Mouse (Mus musculus): ENCODE data around the gene Abcd3. TPM values are rescaled to one million over a fixed set of nuclear protein-coding genes. Genes with fewer than 3 reads are reported as not detected.
A peak's percentile ranks its signal among the peaks of the same experiment; 100 is the strongest.

Abcd3 gene
- polyA plus RNA-seq (2014; fragmentation: Nextera tagmentation; extraction: Ambion mirVana): 84.8 and 94.9 TPM in 2 replicates

DNA sequence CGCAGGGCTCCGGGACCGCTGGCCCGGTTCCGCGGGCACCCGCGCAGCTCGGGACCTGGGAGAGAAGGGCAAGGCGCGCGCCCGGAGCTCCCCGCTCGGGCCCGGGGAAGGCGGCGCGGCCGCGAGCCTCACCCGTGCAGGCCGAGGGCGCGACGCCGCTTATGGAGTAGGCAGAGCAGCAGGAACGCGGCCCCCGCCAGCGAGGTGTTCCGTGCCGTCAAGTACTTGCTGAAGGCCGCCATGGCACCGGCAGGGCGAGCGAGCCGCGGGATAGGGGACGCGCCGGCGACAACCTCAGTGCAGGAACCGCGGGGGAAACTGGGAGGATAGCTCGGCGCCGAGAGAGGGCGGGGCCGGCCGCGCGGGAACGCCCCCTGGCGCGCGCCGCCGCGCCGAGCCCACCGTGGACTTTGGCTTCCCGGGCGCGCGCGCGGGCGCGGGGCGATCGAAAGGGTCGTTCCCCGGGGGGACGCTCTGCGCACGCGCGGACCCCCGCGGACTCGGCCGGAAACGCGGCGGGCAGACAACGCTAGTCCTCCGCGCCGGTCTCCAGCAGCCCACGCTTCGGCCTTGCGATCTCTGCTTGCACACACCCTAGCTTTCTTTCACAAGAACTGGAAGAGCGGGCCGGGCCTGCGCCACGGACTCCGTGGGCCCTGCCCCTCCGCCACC, at the start of gene Abcd3:
Gene Abcd3 (minus strand): TSS at position 426 of the 672 bp plus-strand sequence.
- peak within 1 kb of the TSS; percentile 74 for H3K4me2 ChIP-seq (replicated peaks)
- H3K4me3 ChIP-seq (replicated peaks; ENCODE audit: low read length): peak within 1 kb of the TSS; percentile 79
- no peaks in the 10 kb centered on the region for H3K36me3 ChIP-seq (replicated peaks; ENCODE audit: control insufficient read depth, insufficient read depth)
- no peaks in the 10 kb centered on the region for H3K27me3 ChIP-seq (ENCODE audit: control insufficient read depth, insufficient read depth, low read length)
- peak within 1 kb of the TSS; percentile 99 for H3K27ac ChIP-seq
- under 1% methylated on average over 79 of the region's 99 CpGs for WGBS
- H3K9ac ChIP-seq: peak within 1 kb of the TSS; percentile 91
- peak; percentile 97 for DNase-seq (ENCODE audit: low spot score)
- H3K9me3 ChIP-seq (ENCODE audit: control insufficient read depth, low read length): no peaks in the 10 kb centered on the region
- ATAC-seq (ENCODE audit: low FRiP score): peak; percentile 91
- H3K4me1 ChIP-seq (replicated peaks; ENCODE audit: control insufficient read depth, insufficient read depth, low read length): peaks cover 23% of the 10 kb centered on the region

DNA sequence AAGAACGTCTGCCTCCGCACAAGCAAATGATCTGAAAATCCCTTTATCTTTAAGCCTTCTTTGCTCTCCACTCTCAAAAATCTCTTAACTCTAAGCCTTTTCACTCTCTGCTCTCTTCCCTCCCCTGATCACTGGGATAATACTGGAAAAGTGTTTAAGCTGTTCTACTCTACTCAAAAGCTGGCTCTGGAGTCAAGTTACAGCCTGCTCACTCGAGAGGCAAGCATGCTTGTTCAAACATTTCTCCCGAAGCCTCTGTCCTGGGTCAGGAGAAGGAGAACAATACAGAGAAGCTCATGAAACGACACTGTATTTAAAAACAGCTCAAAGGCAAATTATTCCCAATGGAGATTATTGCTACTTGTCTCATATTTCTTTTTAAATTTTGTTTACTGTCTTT, 44.0 kb upstream of the Abcd3 start:
- no peaks in the 10 kb centered on the region for H3K36me3 ChIP-seq (replicated peaks; ENCODE audit: control insufficient read depth, insufficient read depth)
- no peaks in the 10 kb centered on the region for H3K27me3 ChIP-seq (ENCODE audit: control insufficient read depth, insufficient read depth, low read length)
- 39% methylated on average over 5 of the region's 5 CpGs for WGBS
- H3K9ac ChIP-seq: no peak overlapping the region
- H3K9me3 ChIP-seq (ENCODE audit: control insufficient read depth, low read length): no peaks in the 10 kb centered on the region
- ATAC-seq (ENCODE audit: low FRiP score): no peak
- no peak for DNase-seq (ENCODE audit: low spot score)
- no peak overlapping the region for H3K27ac ChIP-seq
- H3K4me1 ChIP-seq (replicated peaks; ENCODE audit: control insufficient read depth, insufficient read depth, low read length): no peaks in the 10 kb centered on the region
- no peak overlapping the region for H3K4me2 ChIP-seq (replicated peaks)
- no peak overlapping the region for H3K4me3 ChIP-seq (replicated peaks; ENCODE audit: low read length)

DNA sequence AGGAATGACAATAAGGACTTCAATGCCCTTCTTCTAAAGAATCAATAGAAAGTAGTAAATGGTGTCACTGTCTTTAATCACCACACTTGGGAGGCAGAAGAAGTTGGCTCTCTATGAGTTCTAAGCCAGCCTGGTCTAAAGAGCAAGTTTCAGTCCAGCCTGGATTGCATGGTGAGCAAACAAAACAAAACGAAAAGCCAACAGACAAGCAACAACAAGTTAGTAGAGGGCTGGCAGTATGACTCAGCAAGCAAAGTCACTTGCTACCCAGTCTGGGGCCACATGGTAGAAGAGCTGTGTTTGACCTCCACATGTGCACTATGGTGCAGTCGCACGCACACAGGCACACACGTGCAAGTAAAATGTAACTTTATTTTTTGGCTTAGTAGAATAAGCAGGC, 41.0 kb upstream of the Abcd3 start:
- Histone ChIP-seq H3K4me1 (replicated peaks; ENCODE audit: control insufficient read depth, insufficient read depth, low read length) (no peaks in the 10 kb centered on the region), H3K4me2 (replicated peaks) (no peak overlapping the region), H3K9me3 (ENCODE audit: control insufficient read depth, low read length) (no peaks in the 10 kb centered on the region), H3K4me3 (replicated peaks; ENCODE audit: low read length) (no peak overlapping the region), H3K27me3 (ENCODE audit: control insufficient read depth, insufficient read depth, low read length) (no peaks in the 10 kb centered on the region), H3K9ac (no peak overlapping the region), H3K36me3 (replicated peaks; ENCODE audit: control insufficient read depth, insufficient read depth) (no peaks in the 10 kb centered on the region), H3K27ac (no peak overlapping the region)
- ATAC-seq (ENCODE audit: low FRiP score) (no peak), DNase-seq (ENCODE audit: low spot score) (no peak)
- WGBS: 97% methylated on average over 4 of the region's 4 CpGs

DNA sequence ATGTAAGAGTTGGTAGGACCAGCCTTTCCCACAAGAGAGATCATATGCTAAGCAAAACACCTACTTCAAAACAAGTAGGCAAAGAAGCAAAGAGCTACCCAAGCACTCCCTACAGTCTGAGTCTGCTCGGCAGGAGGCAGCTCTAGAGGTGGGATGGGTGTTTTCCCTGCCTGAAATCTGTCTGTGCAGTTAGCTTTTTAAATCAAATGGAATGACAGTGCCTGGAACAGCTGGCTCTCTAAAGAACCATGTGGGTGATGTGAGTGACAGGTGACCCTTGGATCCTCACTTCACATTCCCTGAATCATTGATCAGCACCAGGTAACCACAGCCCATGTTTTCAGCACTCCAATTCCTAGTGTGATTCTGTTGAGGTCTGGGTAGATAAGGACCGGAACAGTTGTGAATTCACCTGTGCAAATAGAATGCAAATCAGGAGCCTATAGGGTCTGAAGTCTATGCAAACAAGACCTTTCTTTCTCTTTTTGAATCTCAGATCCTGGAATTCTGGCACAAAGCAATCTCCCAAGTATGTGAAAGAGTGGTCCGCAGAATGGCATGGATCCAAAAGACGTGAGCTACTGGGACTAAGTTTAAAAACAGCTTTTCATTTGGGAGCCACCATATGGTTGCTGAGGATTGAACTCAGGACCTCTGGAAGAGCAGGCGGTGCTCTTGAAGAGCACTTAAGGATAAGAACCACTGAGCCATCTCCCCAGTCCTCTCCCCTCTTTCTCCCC, 38.8 kb upstream of the Abcd3 start:
- Histone ChIP-seq H3K4me3 (replicated peaks; ENCODE audit: low read length) (no peak overlapping the region), H3K4me2 (replicated peaks) (no peak overlapping the region), H3K4me1 (replicated peaks; ENCODE audit: control insufficient read depth, insufficient read depth, low read length) (no peaks in the 10 kb centered on the region), H3K27ac (no peak overlapping the region), H3K27me3 (ENCODE audit: control insufficient read depth, insufficient read depth, low read length) (no peaks in the 10 kb centered on the region), H3K36me3 (replicated peaks; ENCODE audit: control insufficient read depth, insufficient read depth) (no peaks in the 10 kb centered on the region), H3K9ac (no peak overlapping the region), H3K9me3 (ENCODE audit: control insufficient read depth, low read length) (no peaks in the 10 kb centered on the region)
- WGBS: 73% methylated on average over 5 of the region's 5 CpGs
- DNase-seq (ENCODE audit: low spot score): no peak
- ATAC-seq (ENCODE audit: low FRiP score): no peak

DNA sequence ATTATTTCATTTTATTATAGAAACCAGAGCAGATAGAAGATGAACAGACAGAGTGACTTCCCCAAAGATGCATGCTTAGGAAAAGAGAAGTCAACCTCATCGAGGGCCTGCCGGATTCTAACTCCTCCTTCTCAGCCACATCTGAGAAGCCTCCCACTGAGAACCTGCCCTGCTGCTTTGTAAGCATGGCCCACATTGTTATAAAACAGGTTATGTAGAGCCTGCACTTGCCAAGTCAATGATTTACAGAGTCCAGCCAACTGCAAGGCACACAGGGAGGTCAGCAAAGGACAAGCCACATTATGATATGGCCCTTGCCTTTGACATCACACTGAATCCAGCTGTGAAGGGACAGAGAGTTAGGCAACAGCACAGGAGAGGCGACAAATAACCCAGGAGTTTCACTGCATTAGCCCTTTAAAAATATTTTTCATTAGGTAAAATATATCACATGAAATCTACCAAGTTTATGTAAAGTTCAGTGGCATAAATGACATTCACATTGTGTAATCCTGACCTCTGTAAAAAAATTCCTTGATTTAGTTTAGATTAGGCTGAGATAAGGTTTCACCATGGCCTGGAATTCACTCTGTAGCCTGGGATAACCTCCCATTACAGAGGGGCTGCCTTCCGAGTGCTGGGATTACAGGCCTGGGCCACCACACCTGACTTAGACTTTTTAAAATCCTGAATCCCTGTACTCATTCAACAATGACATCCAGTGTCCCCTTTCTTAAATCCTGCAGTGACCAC, 37.1 kb upstream of the Abcd3 start:
- H3K9ac ChIP-seq: no peak overlapping the region
- ATAC-seq (ENCODE audit: low FRiP score) (no peak), DNase-seq (ENCODE audit: low spot score) (no peak)
- H3K36me3 ChIP-seq (replicated peaks; ENCODE audit: control insufficient read depth, insufficient read depth): no peaks in the 10 kb centered on the region
- no peaks in the 10 kb centered on the region for H3K27me3 ChIP-seq (ENCODE audit: control insufficient read depth, insufficient read depth, low read length)
- H3K4me3 ChIP-seq (replicated peaks; ENCODE audit: low read length): no peak overlapping the region
- no peak overlapping the region for H3K4me2 ChIP-seq (replicated peaks)
- H3K4me1 ChIP-seq (replicated peaks; ENCODE audit: control insufficient read depth, insufficient read depth, low read length): no peaks in the 10 kb centered on the region
- no peaks in the 10 kb centered on the region for H3K9me3 ChIP-seq (ENCODE audit: control insufficient read depth, low read length)
- 33% methylated on average over 4 of the region's 4 CpGs for WGBS
- no peak overlapping the region for H3K27ac ChIP-seq

DNA sequence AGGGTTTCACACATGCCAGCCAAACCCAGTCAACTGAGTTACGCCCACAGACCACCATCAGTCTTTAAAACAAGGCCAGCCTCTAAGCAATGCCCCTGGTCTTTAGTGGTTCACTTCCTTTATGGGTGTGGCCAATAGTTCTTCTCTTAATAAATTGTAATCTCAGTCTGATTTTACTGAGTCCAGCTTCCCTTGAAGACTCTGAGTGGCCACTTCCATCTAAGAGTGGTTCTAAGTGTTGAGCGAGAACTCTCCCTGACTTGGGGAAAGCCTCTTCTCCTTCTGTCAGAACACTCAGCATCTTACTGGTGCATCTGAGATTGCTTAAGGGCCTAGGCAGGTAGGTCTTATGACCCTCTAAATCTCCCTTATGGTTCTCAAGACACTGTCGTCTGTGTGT, 35.9 kb upstream of the Abcd3 start:
- Histone ChIP-seq H3K9ac (no peak overlapping the region), H3K4me1 (replicated peaks; ENCODE audit: control insufficient read depth, insufficient read depth, low read length) (no peaks in the 10 kb centered on the region), H3K4me2 (replicated peaks) (no peak overlapping the region), H3K27ac (no peak overlapping the region), H3K36me3 (replicated peaks; ENCODE audit: control insufficient read depth, insufficient read depth) (no peaks in the 10 kb centered on the region), H3K4me3 (replicated peaks; ENCODE audit: low read length) (no peak overlapping the region), H3K9me3 (ENCODE audit: control insufficient read depth, low read length) (no peaks in the 10 kb centered on the region), H3K27me3 (ENCODE audit: control insufficient read depth, insufficient read depth, low read length) (no peaks in the 10 kb centered on the region)
- 89% methylated on average over 3 of the region's 3 CpGs for WGBS
- ATAC-seq (ENCODE audit: low FRiP score) (no peak), DNase-seq (ENCODE audit: low spot score) (no peak)

DNA sequence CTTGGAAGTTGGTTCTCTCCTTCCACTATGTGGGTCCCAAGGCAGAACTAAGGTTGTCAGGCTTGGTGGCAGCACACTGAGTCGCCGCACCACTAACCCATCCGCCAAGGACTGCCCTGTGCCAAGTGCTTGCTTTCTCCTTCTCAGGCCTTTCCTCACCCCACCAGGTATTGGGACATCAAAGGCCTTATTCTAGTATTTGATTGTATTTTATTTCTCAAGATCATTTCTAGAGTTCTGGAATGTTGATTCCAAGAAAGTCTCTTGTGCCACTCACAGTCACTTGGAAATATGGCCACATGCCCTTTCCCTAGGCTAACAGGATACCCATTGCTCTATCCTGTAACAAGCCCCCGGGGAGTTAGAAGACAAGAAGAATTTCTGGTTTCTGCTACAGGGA, 35.3 kb upstream of the Abcd3 start:
- H3K36me3 ChIP-seq (replicated peaks; ENCODE audit: control insufficient read depth, insufficient read depth): no peaks in the 10 kb centered on the region
- H3K4me3 ChIP-seq (replicated peaks; ENCODE audit: low read length): no peak overlapping the region
- H3K27ac ChIP-seq: no peak overlapping the region
- ATAC-seq (ENCODE audit: low FRiP score) (no peak), DNase-seq (ENCODE audit: low spot score) (no peak)
- H3K4me1 ChIP-seq (replicated peaks; ENCODE audit: control insufficient read depth, insufficient read depth, low read length): no peaks in the 10 kb centered on the region
- H3K4me2 ChIP-seq (replicated peaks): no peak overlapping the region
- 92% methylated on average over 4 of the region's 4 CpGs for WGBS
- no peaks in the 10 kb centered on the region for H3K27me3 ChIP-seq (ENCODE audit: control insufficient read depth, insufficient read depth, low read length)
- no peak overlapping the region for H3K9ac ChIP-seq
- H3K9me3 ChIP-seq (ENCODE audit: control insufficient read depth, low read length): no peaks in the 10 kb centered on the region

DNA sequence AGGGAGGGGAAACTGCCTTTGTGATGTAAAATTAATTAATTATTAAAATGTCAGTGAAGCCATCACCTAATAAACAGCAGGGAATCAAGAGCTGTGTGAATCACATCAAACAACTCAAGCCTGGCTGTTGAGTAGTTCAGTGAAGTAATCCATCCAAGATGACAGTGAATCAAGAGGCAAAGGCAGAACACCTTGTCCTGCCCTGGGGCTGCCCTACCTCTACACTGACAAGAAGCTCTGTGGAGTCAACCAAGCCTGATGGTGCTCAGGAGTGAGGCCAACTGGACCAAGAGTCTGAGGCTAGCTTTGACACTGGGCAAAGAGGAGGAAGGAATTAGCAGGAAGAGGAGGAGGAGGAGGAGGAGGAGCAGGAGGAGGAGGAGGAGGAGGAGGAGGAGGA, 32.2 kb upstream of the Abcd3 start:
- Histone ChIP-seq H3K9me3 (ENCODE audit: control insufficient read depth, low read length) (no peaks in the 10 kb centered on the region), H3K36me3 (replicated peaks; ENCODE audit: control insufficient read depth, insufficient read depth) (no peaks in the 10 kb centered on the region), H3K4me2 (replicated peaks) (no peak overlapping the region), H3K27me3 (ENCODE audit: control insufficient read depth, insufficient read depth, low read length) (no peaks in the 10 kb centered on the region), H3K4me1 (replicated peaks; ENCODE audit: control insufficient read depth, insufficient read depth, low read length) (no peaks in the 10 kb centered on the region), H3K27ac (no peak overlapping the region), H3K9ac (no peak overlapping the region), H3K4me3 (replicated peaks; ENCODE audit: low read length) (no peak overlapping the region)
- DNase-seq (ENCODE audit: low spot score) (no peak), ATAC-seq (ENCODE audit: low FRiP score) (no peak)

DNA sequence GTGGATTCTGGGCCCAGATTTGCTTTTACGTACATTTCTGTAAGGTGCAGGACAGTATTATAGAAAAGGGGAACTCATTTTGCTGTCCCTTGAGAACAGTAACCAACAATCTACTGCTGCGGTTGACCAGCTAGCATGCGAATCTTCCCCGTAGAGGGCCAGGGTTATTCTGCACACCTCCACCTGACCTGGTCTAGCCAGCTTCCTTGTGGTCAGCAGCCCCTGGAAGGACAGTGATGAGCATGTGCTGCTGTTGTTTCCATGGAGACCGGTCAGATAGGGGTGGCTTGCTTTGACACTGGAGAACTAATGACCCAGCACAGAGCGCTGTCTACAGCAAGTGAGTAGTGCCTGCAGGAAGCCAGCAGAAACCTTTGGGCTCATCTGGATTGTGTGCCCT, 29.6 kb upstream of the Abcd3 start:
- Histone ChIP-seq H3K9ac (no peak overlapping the region), H3K4me3 (replicated peaks; ENCODE audit: low read length) (no peak overlapping the region), H3K4me1 (replicated peaks; ENCODE audit: control insufficient read depth, insufficient read depth, low read length) (no peaks in the 10 kb centered on the region), H3K36me3 (replicated peaks; ENCODE audit: control insufficient read depth, insufficient read depth) (no peaks in the 10 kb centered on the region), H3K4me2 (replicated peaks) (no peak overlapping the region), H3K9me3 (ENCODE audit: control insufficient read depth, low read length) (no peaks in the 10 kb centered on the region), H3K27me3 (ENCODE audit: control insufficient read depth, insufficient read depth, low read length) (no peaks in the 10 kb centered on the region), H3K27ac (no peak overlapping the region)
- 91% methylated on average over 6 of the region's 6 CpGs for WGBS
- DNase-seq (ENCODE audit: low spot score) (no peak), ATAC-seq (ENCODE audit: low FRiP score) (no peak)
